Mouse (Mus musculus) kidney, embryonic 15.5 days (tissue): ENCODE measurements at regions not wholly inside any gene's neighbourhood (a gene's known extent, or its start where the extent isn't known, plus 50 kb on each side); places are given as distances from the start of the nearest gene placed in this dataset.

Experiments
- ATAC-seq: fragments of 200-750 bp; cut with Nextera tagmentation; replicated peaks from 2 replicates; pipeline ENCODE4 v1.8.0; 2017; ENCODE audit warnings: moderate TSS enrichment; ENCODE audit not compliant: low FRiP score
- H3K27ac ChIP-seq: fragments of 300-500 bp; sonication (generic); 2 replicates; pipeline ENCODE4 v1.5.1; 2015; ENCODE audit warnings: mild to moderate bottlenecking, inconsistent platforms
- H3K27me3 ChIP-seq: fragments of 300-500 bp; sonication (generic); 2 replicates; pipeline ENCODE4 v1.6.1; 2015; ENCODE audit warnings: inconsistent platforms
- H3K36me3 ChIP-seq: fragments of 300-500 bp; sonication (generic); 2 replicates; pipeline ENCODE4 v1.6.1; 2015; ENCODE audit warnings: inconsistent platforms
- H3K4me1 ChIP-seq: fragments of 300-500 bp; sonication (generic); 2 replicates; pipeline ENCODE4 v1.6.1; 2015; ENCODE audit warnings: inconsistent platforms
- H3K4me2 ChIP-seq: fragments of 300-500 bp; sonication (generic); 2 replicates; pipeline ENCODE4 v1.6.1; 2015; ENCODE audit warnings: moderate library complexity, mild to moderate bottlenecking, inconsistent platforms
- H3K4me3 ChIP-seq: fragments of 300-500 bp; sonication (generic); replicated peaks from 2 replicates; pipeline ENCODE4 v1.5.1; 2015; ENCODE audit warnings: mild to moderate bottlenecking, inconsistent platforms
- H3K9ac ChIP-seq: fragments of 300-500 bp; sonication (generic); 2 replicates; pipeline ENCODE4 v1.6.1; 2015; ENCODE audit warnings: mild to moderate bottlenecking, inconsistent platforms
- H3K9me3 ChIP-seq: fragments of 300-500 bp; sonication (generic); replicated peaks from 2 replicates; pipeline ENCODE4 v1.6.1; 2016; ENCODE audit warnings: inconsistent platforms
- WGBS: fragments of 180-500 bp; shearing (Covaris S2); methylation state at CpG from one replicate; pipeline ENCODE4 v1.1.7; 2015; ENCODE audit warnings: mixed read lengths; 5-methylcytosine and 5-hydroxymethylcytosine counted together

GRCm38 (mm10) chr4:89419507-89419906 lies 108.7 kb upstream of the Cdkn2b start:
- no peaks in the 10 kb centered on the region for H3K36me3 ChIP-seq
- WGBS, result 87% methylated on average over 7 of the region's 7 CpGs

GRCm38 (mm10) chr4:89405624-89406167 lies 94.9 kb upstream of the Cdkn2b start:
- Histone ChIP-seq H3K9me3 (no peaks in the 10 kb centered on the region), H3K9ac (no peak overlapping the region), H3K4me1 (no peaks in the 10 kb centered on the region), H3K36me3 (no peaks in the 10 kb centered on the region), H3K4me2 (no peak overlapping the region), H3K4me3 (no peak overlapping the region), H3K27ac (no peak overlapping the region), H3K27me3 (no peaks in the 10 kb centered on the region)
- no peak for ATAC-seq
- WGBS, result 58% methylated on average over 2 of the region's 2 CpGs

More at GRCm38 (mm10) chr4:89419507-89419906, 108.7 kb upstream of the Cdkn2b start:
- Histone ChIP-seq H3K9ac (no peak overlapping the region), H3K4me3 (no peak overlapping the region), H3K4me1 (no peaks in the 10 kb centered on the region), H3K27ac (no peak overlapping the region), H3K4me2 (no peak overlapping the region), H3K27me3 (no peaks in the 10 kb centered on the region), H3K9me3 (no peaks in the 10 kb centered on the region)
- ATAC-seq, result no peak

- no peak overlapping the region for H3K4me2 ChIP-seq
- H3K27ac ChIP-seq, result no peak overlapping the region
- no peak overlapping the region for H3K9ac ChIP-seq
- H3K9me3 ChIP-seq, result no peaks in the 10 kb centered on the region
- 91% methylated on average over 1 of the region's 1 CpGs for WGBS
- H3K36me3 ChIP-seq, result no peaks in the 10 kb centered on the region
- no peak for ATAC-seq
- H3K4me3 ChIP-seq, result no peak overlapping the region
- H3K27me3 ChIP-seq, result no peaks in the 10 kb centered on the region
- no peaks in the 10 kb centered on the region for H3K4me1 ChIP-seq
Measured at GRCm38 (mm10) chr4:89403151-89403550, 92.3 kb upstream of the Cdkn2b start.

GRCm38 (mm10) chr4:89402324-89402723 lies 91.5 kb upstream of the Cdkn2b start:
- Histone ChIP-seq H3K4me2 (no peak overlapping the region), H3K9ac (no peak overlapping the region), H3K27me3 (no peaks in the 10 kb centered on the region), H3K27ac (no peak overlapping the region), H3K4me1 (no peaks in the 10 kb centered on the region), H3K4me3 (no peak overlapping the region), H3K36me3 (no peaks in the 10 kb centered on the region), H3K9me3 (no peaks in the 10 kb centered on the region)
- no peak for ATAC-seq
- WGBS, result 75% methylated on average over 5 of the region's 5 CpGs

GRCm38 (mm10) chr4:89401696-89402095 lies 90.9 kb upstream of the Cdkn2b start:
- Histone ChIP-seq H3K4me3 (no peak overlapping the region), H3K9me3 (no peaks in the 10 kb centered on the region), H3K27me3 (no peaks in the 10 kb centered on the region), H3K4me2 (no peak overlapping the region), H3K9ac (no peak overlapping the region), H3K4me1 (no peaks in the 10 kb centered on the region), H3K27ac (no peak overlapping the region), H3K36me3 (no peaks in the 10 kb centered on the region)
- 78% methylated on average over 2 of the region's 2 CpGs for WGBS
- ATAC-seq, result no peak

- Histone ChIP-seq H3K4me2 (no peak overlapping the region), H3K27me3 (no peaks in the 10 kb centered on the region), H3K4me1 (no peaks in the 10 kb centered on the region), H3K4me3 (no peak overlapping the region), H3K27ac (no peak overlapping the region), H3K36me3 (no peaks in the 10 kb centered on the region), H3K9ac (no peak overlapping the region), H3K9me3 (no peaks in the 10 kb centered on the region)
- no peak for ATAC-seq
- WGBS, result 80% methylated on average over 3 of the region's 3 CpGs
Measured at GRCm38 (mm10) chr4:89400342-89400741, 89.5 kb upstream of the Cdkn2b start.

- no peaks in the 10 kb centered on the region for H3K36me3 ChIP-seq
- no peak overlapping the region for H3K9ac ChIP-seq
- H3K27ac ChIP-seq, result no peak overlapping the region
- no peak for ATAC-seq
- H3K4me3 ChIP-seq, result no peak overlapping the region
- WGBS, result 73% methylated on average over 2 of the region's 2 CpGs
- H3K4me2 ChIP-seq, result no peak overlapping the region
- H3K4me1 ChIP-seq, result no peaks in the 10 kb centered on the region
- no peaks in the 10 kb centered on the region for H3K9me3 ChIP-seq
- no peaks in the 10 kb centered on the region for H3K27me3 ChIP-seq
Measured at GRCm38 (mm10) chr4:89399277-89399676, 88.4 kb upstream of the Cdkn2b start.

- Histone ChIP-seq H3K27me3 (no peaks in the 10 kb centered on the region), H3K36me3 (no peaks in the 10 kb centered on the region), H3K27ac (no peak overlapping the region), H3K4me2 (no peak overlapping the region), H3K9ac (no peak overlapping the region), H3K4me3 (no peak overlapping the region), H3K9me3 (no peaks in the 10 kb centered on the region), H3K4me1 (no peaks in the 10 kb centered on the region)
- 86% methylated on average over 2 of the region's 2 CpGs for WGBS
- ATAC-seq, result no peak
Measured at GRCm38 (mm10) chr4:89396020-89396419, 85.2 kb upstream of the Cdkn2b start.

- H3K36me3 ChIP-seq, result no peaks in the 10 kb centered on the region
- no peak overlapping the region for H3K27ac ChIP-seq
- no peaks in the 10 kb centered on the region for H3K27me3 ChIP-seq
- H3K9ac ChIP-seq, result no peak overlapping the region
- no peaks in the 10 kb centered on the region for H3K4me1 ChIP-seq
- no peak for ATAC-seq
- no peak overlapping the region for H3K4me3 ChIP-seq
- no peak overlapping the region for H3K4me2 ChIP-seq
- no peaks in the 10 kb centered on the region for H3K9me3 ChIP-seq
Measured at GRCm38 (mm10) chr4:89395336-89395735, 84.5 kb upstream of the Cdkn2b start.

- WGBS, result 87% methylated on average over 2 of the region's 2 CpGs
- no peak overlapping the region for H3K9ac ChIP-seq
- no peaks in the 10 kb centered on the region for H3K4me1 ChIP-seq
- H3K4me3 ChIP-seq, result no peak overlapping the region
- H3K27me3 ChIP-seq, result no peaks in the 10 kb centered on the region
- no peaks in the 10 kb centered on the region for H3K9me3 ChIP-seq
- H3K27ac ChIP-seq, result no peak overlapping the region
- H3K4me2 ChIP-seq, result no peak overlapping the region
- ATAC-seq, result no peak
- H3K36me3 ChIP-seq, result no peaks in the 10 kb centered on the region
Measured at GRCm38 (mm10) chr4:89393251-89393711, 82.4 kb upstream of the Cdkn2b start.

GRCm38 (mm10) chr4:89392791-89393190 lies 82.0 kb upstream of the Cdkn2b start:
- no peak overlapping the region for H3K4me3 ChIP-seq
- no peak overlapping the region for H3K9ac ChIP-seq
- H3K27ac ChIP-seq, result no peak overlapping the region
- no peaks in the 10 kb centered on the region for H3K9me3 ChIP-seq
- H3K4me2 ChIP-seq, result no peak overlapping the region
- no peaks in the 10 kb centered on the region for H3K27me3 ChIP-seq
- no peaks in the 10 kb centered on the region for H3K4me1 ChIP-seq
- ATAC-seq, result no peak
- no peaks in the 10 kb centered on the region for H3K36me3 ChIP-seq

GRCm38 (mm10) chr4:89391463-89392308 lies 80.8 kb upstream of the Cdkn2b start:
- H3K9me3 ChIP-seq, result no peaks in the 10 kb centered on the region

More at GRCm38 (mm10) chr4:89391463-89392308, 80.8 kb upstream of the Cdkn2b start:
- ATAC-seq, result no peak
- no peaks in the 10 kb centered on the region for H3K27me3 ChIP-seq
- H3K27ac ChIP-seq, result no peak overlapping the region
- no peak overlapping the region for H3K9ac ChIP-seq
- H3K4me2 ChIP-seq, result no peak overlapping the region
- 86% methylated on average over 9 of the region's 9 CpGs for WGBS
- H3K36me3 ChIP-seq, result no peaks in the 10 kb centered on the region
- no peaks in the 10 kb centered on the region for H3K4me1 ChIP-seq
- H3K4me3 ChIP-seq, result no peak overlapping the region
